Mouse (Mus musculus) monocyte, adult 5-6 weeks (primary cell): ENCODE results near the gene Pabpc4. TPM values are rescaled to one million over a fixed set of nuclear protein-coding genes. Genes with fewer than 3 reads are reported as not detected.
A peak's percentile ranks its signal among the peaks of the same experiment; 100 is the strongest.

Experiments used
- ATAC-seq: fragments of 153-309, 156-312 bp; replicated peaks from 2 replicates; pipeline ENCODE4 v1.8.0; 2017; ENCODE audit warnings: mild to moderate bottlenecking; ENCODE audit not compliant: low TSS enrichment, insufficient number of reproducible peaks, severe bottlenecking, poor library complexity, low FRiP score
- total RNA-seq: library from RNA; stranded (forward); fragments of 200-1000, 200-491, 200-594 nt; gene quantifications from 3 replicates; pipeline ENCODE4 v1.2.3, GENCODE M21; 2017

Gene Pabpc4
- 23.4 to 30.7 TPM (median 23.8 TPM) in 3 replicates for total RNA-seq

DNA sequence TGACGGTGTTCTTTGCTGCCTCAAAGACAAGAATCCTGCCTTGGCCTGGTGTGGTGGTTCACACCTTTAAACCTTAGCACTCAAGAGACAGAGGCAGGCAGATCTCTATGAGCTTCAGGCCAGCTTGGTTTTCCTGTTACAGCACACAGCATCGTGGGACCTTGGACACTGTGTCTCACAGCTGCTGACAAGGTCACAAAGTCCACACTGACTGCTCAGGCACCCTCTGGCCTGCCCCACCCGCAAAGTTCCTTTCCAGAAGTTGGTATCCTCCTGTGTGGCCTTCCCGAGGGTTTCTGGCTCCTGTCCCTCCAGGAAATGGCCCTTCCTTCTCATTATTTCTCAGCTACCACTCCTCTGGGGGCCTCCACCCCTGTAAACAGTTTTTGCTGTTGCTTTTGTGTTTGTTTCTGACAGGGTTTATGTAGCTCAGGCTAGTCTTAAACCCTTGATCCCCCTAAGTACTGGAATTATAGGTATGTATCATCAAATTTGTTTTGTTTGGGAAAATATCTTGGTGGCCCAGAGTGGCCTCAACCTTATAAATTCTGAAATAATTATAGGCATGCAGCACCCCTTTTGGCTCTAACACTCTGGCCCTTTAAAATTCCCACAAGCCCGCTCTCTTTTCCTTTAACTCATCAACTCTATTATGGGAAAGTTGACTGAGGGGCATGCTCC, at the start of gene Pabpc4:
Gene Pabpc4 (plus strand): TSS at position 631 of the 681 bp plus-strand sequence.
- ATAC-seq: no peak

DNA sequence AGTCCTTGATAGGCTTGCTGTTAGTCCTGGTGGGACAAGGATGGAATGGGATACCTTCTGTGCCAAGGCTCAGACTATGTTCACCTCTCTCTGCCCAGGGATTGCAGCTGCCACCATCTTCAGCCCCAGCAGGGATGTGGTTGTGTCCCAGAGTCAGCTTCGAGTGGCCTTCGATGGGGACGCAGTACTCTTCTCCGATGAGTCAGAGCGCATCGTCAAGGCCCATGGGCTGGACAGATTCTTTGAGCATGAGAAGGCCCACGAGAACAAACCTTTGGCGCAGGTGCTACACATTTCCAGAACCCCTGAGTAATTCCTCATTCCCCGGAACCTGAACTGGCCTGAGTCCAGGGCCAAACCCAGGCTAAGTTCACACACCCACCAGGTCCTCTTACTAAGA, 48.2 kb upstream of the Pabpc4 start:
- no peak for ATAC-seq

DNA sequence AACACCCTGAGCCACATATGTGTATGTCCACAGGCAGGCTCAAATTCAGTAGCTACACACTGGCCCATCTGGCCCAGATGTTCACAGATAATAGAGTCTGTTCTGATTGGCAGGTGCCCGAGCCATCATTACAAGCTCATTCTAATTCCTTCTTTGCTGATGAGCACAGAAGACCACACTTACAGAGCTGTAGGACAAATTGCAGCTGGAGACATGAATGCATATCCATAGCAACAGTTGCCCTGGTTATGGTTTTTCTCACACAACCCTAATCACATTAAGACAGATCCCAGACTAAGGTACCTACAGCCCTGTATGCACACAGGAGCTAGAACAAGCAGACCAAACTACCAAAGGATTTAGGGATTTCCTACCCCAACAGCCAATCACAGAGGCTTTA, 46.8 kb upstream of the Pabpc4 start:
- ATAC-seq: no peak

DNA sequence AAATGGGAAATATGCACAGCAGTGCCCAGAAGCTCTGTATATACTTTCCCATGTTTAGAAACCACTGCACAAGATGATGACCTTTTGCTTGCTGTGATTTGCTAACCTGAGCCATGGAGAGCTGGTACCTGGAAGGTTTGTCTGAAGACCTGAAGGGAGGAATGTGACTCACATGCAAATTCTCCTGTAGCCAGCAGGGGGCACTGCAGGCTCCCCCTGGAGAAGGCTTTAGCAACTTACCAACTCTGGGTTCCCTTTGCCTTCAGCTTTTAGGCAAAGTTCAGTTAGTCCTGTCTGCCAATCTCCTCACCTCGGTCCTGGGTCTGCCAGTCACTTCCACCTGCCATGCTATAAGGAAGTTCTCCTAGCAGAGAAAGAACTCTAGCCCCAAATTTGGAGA, 45.4 kb upstream of the Pabpc4 start:
- ATAC-seq: no peak

DNA sequence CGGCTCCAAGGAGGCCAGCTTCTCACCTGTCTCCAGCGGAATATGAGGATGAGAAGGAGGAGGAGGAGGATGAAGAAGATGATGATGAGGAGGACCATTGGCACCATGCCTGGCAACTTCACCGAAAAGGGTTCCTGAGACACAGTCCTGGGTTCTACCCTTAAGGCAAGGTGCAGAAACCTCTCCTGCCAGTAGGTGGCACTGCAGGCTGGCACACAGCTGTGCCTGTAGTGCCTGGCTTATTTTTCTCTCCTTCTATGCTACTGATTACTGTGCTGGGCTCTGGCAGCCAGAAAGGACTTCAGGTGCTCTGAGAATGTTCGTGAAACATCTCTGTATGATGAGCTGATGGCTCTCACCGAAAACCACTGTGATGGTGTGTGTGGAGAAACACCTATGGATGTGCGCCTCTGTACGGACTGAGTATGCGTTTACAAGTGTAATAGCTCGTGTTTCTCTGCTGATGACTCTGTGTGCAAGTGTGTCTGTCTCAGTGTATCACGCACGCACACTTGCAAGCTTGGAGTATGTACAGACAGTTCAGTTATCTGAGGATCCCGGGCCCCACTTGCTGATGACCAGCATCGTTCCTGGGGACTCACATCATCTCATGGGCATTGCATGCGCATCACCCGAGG, 42.3 kb upstream of the Pabpc4 start:
- 0 out of 2 replicates have a peak, but pooled peaks have one; percentile 34 for ATAC-seq

DNA sequence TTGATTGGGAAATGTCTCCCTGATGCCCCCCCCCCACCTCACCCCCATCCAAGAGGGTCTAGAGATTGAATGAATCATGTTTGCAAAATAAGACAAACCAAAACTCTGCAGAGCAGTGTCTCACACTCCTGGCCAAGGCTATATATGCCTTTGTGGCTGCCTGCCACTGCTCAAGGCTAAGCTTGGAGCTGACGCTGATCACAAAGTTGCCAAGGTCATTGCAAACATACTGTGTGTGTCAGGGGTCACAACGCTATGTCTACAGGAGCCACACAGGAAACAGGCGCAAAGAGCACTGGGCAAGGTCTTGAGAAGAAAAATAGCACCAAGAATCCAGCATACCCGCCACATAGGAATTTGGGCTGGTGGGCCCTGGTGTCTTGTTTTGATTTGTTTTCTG, 41.5 kb upstream of the Pabpc4 start:
- no peak for ATAC-seq

DNA sequence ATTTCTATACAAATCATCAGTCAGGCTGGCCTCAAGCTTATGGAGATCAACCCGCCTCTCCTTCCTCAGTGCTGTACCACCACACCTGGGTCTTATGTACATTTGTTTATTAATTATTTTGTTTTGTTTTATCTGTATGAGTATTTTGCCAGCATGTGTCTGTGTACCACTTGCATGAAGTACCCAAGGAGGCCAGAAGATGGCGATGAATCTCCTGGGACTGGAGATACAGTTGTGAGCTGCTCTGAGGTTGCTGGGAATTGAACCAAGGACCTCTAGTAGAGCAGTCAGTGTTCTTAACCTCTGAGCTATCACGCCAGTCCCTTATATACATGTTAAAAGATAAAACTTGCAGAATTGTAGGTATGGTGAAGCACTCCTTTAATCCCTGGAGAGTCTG, 38.8 kb upstream of the Pabpc4 start:
- ATAC-seq: no peak

DNA sequence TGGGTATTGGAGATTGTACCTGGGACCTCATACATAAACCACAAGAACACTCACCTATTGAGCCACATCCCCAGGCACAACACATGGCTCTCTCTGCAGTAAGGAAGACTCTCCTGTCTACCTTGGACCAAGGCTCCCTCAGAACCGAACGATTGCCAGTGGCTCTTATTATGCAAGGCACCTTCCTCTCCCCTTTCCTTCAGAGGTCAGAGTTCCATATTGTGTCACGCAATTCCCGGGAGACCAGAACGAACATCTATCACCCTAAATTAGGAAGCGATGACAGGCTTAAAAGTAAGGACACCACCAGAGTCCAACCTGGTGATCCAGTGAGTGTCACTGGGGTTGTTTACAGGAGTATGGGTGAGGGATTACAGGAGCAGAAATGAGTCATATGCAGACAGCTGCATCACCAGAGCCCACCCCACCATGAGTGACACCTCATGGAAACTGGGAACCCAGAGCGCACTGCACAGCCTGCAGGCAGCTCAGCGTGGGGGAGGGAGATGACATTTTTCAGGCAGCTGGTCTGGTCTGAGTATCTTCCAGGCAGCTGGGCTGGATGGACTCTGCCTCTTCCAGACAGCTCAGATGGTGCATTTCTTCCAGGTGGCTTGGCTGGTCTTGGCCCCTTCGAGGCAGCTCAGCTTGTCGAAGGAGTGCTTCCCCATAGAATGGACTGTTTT, 36.3 kb upstream of the Pabpc4 start:
- ATAC-seq: no peak

DNA sequence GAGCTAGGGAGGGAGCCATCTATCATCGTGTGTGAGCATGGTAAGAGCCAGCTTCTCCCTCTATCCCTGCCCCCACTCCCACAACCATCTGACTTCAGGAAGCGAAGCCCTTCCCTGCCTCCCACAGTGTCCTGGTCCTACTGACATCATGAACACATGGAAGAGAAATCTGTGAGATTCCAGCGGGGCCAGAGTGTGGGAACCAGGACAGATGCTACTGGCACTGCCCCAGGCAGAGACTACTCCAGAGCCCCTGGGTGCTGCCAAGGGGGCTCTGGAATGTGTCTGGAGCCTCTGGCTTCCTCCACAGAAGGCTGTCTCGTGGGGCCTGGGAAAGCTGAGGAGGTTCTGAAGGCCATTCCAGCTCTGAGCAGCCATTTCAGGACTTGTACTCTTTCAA, 34.4 kb upstream of the Pabpc4 start:
- no peak for ATAC-seq

DNA sequence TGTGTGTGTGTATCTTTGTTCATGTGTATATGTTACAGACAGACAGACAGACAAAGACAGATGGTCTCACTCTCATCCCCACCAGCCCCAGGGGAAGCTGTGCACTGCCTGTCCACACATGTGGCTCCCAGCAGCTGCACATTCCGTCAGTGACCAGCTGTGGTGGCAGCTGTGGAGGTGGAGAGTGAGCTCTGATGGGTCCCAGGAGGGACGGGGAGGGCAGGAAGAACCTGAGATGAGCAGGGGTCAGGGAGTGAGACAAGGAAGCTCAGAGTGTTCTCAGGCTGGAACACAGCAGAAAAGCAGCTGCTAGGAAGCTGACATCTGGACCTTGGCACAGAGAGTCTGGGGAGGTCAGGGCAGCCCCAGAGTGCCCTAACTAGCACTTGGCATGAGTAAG, 33.9 kb upstream of the Pabpc4 start:
- ATAC-seq: no peak

DNA sequence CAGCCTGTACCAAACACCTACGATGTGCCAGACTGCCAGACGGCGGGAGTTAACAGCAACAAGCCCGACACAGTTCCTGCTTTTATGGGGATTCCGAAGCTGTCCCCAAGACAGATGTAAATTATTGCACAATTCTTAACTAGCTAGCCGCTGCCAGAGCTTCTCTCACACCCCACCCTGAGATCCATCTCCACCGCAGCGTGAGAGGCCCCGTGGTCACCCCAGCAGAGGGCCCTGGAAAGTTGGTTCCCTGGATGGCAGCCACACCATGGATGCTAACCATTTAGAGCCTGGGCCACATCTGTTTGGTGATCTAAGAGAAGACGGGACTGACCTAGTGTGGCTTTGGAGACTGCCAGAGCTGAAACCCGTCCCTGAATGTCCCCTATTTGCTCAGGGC, 33.0 kb upstream of the Pabpc4 start:
- no peak for ATAC-seq

DNA sequence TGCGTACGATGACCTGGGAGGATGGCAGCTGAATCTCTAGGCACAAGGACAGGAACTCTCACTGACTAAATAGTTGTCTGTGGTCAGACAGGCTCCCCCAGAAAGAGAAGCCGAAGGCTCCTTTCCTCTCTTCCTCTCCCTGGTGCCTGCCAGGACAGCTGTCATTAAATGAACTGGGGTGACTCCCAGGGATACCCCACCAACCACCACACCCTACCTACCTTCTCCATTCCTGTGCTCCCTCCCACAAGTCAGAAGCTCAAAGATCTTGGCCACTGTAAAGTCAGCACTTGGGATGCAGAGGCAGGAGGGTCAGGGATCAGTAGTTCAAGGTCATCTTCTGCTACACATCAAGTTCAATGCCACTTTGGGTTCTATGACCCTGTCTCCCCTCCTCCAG, 29.3 kb upstream of the Pabpc4 start:
- ATAC-seq: no peak

DNA sequence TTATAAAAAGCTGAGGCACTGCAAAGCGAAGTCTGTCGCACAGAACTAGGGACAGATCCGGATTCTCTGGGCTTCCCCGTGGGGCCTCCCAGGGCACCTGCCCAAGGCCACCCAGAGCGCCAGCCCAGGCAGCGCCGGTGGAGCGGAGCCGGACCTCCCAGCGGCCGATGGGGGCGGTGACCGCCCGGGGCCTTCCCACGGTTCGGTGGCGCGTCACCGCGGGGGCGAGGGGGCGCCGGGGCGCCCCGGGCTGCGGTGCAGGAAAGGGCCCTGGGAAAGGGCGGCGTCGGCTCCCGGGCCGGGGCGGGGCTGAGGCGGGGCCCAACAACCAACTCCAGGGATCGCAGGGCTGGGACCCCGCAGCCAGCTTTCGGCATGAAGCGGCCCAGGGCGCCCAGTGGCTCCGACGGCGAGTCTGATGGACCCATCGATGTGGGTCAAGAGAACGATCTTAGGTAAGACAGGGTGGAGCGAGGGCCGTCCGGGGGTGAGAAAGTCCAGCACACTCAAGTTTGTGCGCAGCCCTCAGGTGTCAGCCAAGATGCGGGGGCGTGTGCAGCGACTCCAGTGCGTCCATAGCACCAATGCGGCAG, 28.6 kb upstream of the Pabpc4 start, which contains the start of gene Heyl:
Gene Heyl (plus strand): TSS at position 65 of the 593 bp plus-strand sequence.
- no peak for ATAC-seq

DNA sequence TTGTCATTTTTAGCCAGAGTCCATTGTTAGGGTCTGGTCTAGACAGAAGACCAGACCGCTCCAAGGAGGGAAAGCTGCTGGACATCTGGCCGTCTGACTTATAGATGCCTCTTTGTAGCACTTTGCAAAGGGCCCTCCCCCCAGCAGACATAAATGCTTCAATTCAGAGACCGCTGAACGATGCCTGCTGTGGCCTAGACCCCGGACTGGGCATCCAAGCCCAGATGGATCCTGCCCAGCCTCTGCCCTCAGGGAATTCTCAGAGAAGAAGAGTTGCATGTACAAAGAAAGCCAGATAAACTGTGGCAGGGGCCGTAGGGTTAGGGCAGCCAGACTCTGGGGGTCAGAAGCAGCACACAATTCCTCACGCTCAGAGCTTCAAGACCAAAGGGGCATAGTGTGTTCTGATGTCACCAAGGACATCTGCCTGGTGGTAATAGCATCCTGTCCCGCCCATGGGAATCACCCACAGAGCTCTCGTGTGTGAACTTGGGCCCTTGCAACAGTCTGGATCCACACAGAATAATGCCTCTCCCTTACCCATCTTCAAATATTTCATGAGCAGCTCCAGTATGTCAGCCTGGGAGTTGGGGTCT, 26.2 kb upstream of the Pabpc4 start:
- ATAC-seq: no peak

DNA sequence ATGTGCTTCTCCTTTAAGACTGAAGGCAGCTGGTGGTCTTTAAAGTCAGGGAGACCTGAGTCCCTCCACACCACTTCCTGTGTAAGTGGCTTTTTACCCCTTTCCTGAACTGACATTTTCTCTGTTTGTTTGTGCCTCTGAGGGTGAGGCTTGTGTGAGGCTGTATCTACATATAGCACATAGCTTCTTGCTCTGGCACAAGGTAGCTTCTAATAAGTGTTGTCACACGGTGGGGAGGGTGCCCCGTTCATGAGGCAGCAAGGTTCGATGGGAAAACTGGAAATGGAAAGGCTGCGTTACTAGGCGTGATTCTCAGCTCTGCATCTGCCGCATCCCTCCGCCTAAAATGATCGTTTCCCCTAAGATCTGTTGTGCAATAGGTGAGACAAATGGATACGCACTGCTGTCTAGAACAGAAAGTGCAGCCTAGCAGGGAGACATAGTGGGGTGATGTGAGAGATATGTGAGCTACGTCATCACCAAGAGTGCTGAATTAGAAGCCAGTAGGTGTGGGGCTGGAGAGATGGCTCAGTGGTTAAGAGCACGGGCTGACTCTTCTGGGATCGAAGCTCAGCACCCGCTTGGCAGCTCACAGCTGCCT, 25.6 kb upstream of the Pabpc4 start:
- no peak for ATAC-seq

DNA sequence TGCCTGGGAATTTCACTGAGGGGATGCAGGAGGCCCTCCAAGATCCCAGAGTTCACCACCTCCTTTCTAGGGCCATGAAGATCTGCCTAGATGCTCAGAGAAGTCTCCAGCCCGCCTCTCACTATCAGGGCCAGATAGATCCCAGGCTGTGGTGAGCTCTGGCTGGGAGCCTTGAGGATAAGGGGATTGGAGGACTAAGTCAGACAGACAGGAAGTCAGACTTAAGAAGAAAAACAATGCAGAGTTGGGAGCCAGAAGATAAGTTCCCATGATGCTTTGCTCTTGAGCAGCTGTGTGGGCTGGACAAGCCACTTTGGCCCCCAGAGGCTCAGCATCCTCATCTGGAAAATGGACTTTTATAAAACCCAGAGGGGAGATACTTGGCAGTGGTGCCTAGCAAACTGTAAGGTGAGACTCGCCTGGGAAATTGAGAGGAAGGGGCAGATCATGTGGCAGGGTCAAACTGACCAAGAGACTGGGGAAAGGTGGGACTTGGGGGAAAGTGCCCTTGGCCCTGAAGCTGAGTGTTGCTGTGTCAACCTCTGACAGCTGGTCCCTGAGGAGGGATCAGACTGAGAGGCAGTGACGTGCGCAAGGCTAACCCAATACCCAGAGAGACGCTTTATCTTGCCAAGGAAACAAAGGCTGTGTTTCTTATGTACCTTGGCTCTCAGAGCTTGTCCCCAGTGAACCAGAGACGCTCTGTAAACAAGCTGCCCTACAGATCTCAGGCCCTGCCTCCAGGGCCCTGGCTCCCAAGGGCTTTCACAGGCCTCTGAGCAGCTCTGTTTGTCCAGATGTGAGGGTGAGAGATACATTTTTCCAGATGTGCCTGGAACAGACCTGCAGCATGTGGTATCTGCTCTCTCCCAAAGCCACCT, 24.5 kb upstream of the Pabpc4 start:
- no peak for ATAC-seq

DNA sequence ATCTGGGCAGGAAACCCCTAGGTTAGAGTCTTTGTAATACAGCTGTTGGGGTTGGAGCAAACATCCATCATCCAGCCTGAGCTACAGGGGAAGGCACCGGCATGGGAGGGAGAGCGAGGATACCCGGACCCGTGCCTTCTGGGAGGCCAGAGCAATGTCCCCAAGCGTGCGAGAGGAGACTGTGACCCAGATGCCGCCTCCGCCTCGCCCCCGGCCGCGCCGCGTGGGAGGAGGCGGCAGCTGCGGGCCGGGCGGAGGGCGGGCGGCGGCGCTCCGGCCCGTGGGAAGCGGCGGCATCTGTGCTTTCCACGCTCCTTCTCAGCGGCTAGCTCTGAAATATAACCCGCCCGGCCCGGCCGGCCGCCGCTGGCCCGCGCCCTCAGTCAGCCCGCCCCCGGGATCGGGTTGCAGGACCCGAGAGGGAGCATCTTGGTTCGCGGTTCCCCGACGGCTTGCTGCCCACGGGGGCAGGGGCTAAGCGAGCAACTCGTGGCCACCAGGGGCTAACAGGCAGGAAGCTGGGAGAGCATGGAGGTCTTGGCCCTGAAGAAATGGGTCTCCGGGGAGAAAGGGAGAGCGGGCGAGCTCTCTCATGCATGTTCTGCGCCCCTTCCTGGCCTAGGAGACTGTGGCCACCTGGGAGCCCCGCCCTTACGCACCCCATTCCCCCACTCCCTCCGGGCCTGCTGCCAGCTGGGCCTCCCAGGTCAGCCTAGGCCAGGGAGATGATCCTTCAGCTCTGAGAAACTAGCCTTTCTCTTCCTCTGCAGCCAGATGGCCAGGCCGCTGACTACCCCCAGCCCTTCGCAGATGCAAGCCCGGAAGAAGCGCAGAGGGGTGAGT, 22.6 kb upstream of the Pabpc4 start:
- ATAC-seq: no peak
